Mouse (Mus musculus) lung, postnatal 0 days (tissue): ENCODE results near the gene Tmc2.

Source experiments
- CTCF ChIP-seq: IDR thresholded peaks from 2 replicates; pipeline ENCODE4 v1.5.1; 2016; ENCODE audit warnings: antibody characterized with exemption, mild to moderate bottlenecking
- EP300 ChIP-seq: IDR thresholded peaks from 2 replicates; pipeline ENCODE4 v1.6.1; 2016; ENCODE audit warnings: antibody characterized with exemption, mild to moderate bottlenecking, control low read depth

GRCm38 (mm10) chr2:130155851-130156250, 39.1 kb upstream of the Tmc2 start:
- TF ChIP-seq CTCF, result no peak
- no peak for TF ChIP-seq EP300
